In the genomic region with DNA sequence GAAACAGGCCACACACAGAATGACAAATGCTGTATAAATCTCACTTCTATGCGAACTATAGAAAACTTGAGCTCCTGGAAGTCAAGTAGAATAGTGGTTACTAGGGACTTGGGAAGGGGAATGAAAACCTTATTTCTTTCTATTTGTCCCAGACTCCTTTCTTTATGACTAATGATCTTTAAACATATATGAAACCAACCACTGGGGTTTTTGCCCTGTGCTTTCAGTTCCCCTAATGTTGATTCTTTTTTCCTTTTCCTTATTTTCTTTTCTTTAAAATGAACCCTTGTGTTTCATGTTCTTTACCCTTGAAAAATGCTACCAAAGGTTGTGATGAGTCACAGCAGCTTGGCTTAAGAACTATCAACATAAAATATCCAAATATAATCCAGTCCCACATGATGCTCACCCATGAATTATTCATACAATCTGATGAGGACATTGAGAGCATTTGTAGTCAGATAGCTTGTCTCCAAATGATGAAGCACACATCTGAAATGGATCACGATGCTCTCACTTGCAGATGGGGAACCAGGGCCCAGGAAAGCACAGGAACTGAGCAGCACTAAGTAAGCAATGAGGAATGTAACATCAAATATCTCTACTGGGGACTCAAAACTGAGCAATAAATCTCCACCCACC, we compare ENCODE assay signal across 29 mouse cellular contexts.
DNase-seq lines count a peak whose midpoint lies in the region; ATAC-seq and TF ChIP-seq lines count a peak whose summit lies in the region.
"Had no signal": no experiment of that assay in that cellular context is flagged by ENCODE, and none has a peak within 500 bp of the region (broad histone marks: within the 10 kb centered on the region; RNA-seq: fewer than 3 reads in every experiment).

No protein-coding gene starts in this region.

- no peaks in the 10 kb centered on the region for H3K27me3 ChIP-seq in stomach, postnatal 0 days (ENCODE audit: control insufficient read depth, insufficient read depth, low read length)
- H3K27me3 ChIP-seq: forebrain, embryonic 15.5 days; hindbrain, embryonic 15.5 days; kidney, embryonic 15.5 days; limb, embryonic 12.5 days; megakaryocyte, embryonic 14.5 days; midbrain, embryonic 12.5 days; neural tube, embryonic 12.5 days had no signal

- no peak for TF ChIP-seq EP300 in stomach, postnatal 0 days (optimal IDR thresholded peaks at IDR 0.05)

- no peak overlapping the region for H3K4me3 ChIP-seq in left cerebral cortex, adult 2 months
- no peak overlapping the region for H3K4me3 ChIP-seq in stomach, postnatal 0 days (ENCODE audit: low read depth, low read length)
- H3K4me3 ChIP-seq: forebrain, embryonic 15.5 days; hindbrain, embryonic 10.5 days; hindbrain, embryonic 15.5 days; kidney, embryonic 15.5 days; limb, embryonic 12.5 days; megakaryocyte, embryonic 14.5 days; midbrain, embryonic 12.5 days; myocyte; neural tube, embryonic 12.5 days had no signal

- 45% methylated on average over 2 of the region's 2 CpGs for WGBS in stomach, postnatal 0 days

- no peaks in the 10 kb centered on the region for H3K9me3 ChIP-seq in stomach, postnatal 0 days (ENCODE audit: control insufficient read depth, low read length)
- H3K9me3 ChIP-seq: forebrain, embryonic 15.5 days; hindbrain, embryonic 10.5 days; hindbrain, embryonic 15.5 days; kidney, embryonic 15.5 days; limb, embryonic 12.5 days; megakaryocyte, embryonic 14.5 days; midbrain, embryonic 12.5 days; neural tube, embryonic 12.5 days had no signal

- ATAC-seq in stomach, postnatal 0 days (ENCODE audit: low FRiP score, low TSS enrichment), result no peak
- ATAC-seq: forebrain, embryonic 15.5 days had no signal

- no peaks in the 10 kb centered on the region for H3K36me3 ChIP-seq in stomach, postnatal 0 days (ENCODE audit: control insufficient read depth, insufficient read depth, low read length)
- H3K36me3 ChIP-seq: forebrain, embryonic 15.5 days; hindbrain, embryonic 10.5 days; hindbrain, embryonic 15.5 days; kidney, embryonic 15.5 days; limb, embryonic 12.5 days; midbrain, embryonic 12.5 days; neural tube, embryonic 12.5 days had no signal

- no peak overlapping the region for H3K4me2 ChIP-seq in stomach, postnatal 0 days (replicated peaks; ENCODE audit: low read depth)
- H3K4me2 ChIP-seq: forebrain, embryonic 15.5 days; hindbrain, embryonic 15.5 days; kidney, embryonic 15.5 days; limb, embryonic 12.5 days; liver, embryonic 11.5 days; midbrain, embryonic 12.5 days; neural tube, embryonic 12.5 days had no signal

- peak; percentile 26 for DNase-seq in layer of hippocampus, adult 11-12 months (ENCODE audit: low spot score)
- DNase-seq in layer of hippocampus, postnatal 25 days (ENCODE audit: extremely low spot score in 1 of 2, low spot score in 1 of 2), result no peak
- DNase-seq in left cerebral cortex, adult 2 months (ENCODE audit: extremely low spot score in 1 of 2, low spot score in 2 of 2), result no peak
- no peak for DNase-seq in left cerebral cortex, postnatal 4 days
- peak; percentile 80 for DNase-seq in brain, adult 2 months (ENCODE audit: low read depth, low spot score)
- peak; percentile 64 for DNase-seq in telencephalon, adult 2 months (ENCODE audit: low read depth, low spot score)
- no peak for DNase-seq in urinary bladder, postnatal 10 days (ENCODE audit: low spot score)
- DNase-seq in stomach, postnatal 0 days (ENCODE audit: low spot score), result no peak
- DNase-seq: adrenal gland, postnatal 10 days; B cell, adult 2 months; cerebellum, adult 11 months; cerebellum, adult 9-10 months; cerebellum, postnatal 36 days; gastrocnemius, postnatal 14 days; heart, postnatal 14 days; kidney, adult 18-20 months; kidney, postnatal 4 days; lung, postnatal 4 days; thymus, postnatal 14 days had no signal

- H3K4me1 ChIP-seq in stomach, postnatal 0 days (replicated peaks; ENCODE audit: control insufficient read depth, insufficient read depth), result no peaks in the 10 kb centered on the region
- H3K4me1 ChIP-seq: forebrain, embryonic 15.5 days; hindbrain, embryonic 10.5 days; hindbrain, embryonic 15.5 days; kidney, embryonic 15.5 days; limb, embryonic 12.5 days; megakaryocyte, embryonic 14.5 days; midbrain, embryonic 12.5 days had no signal

- intact Hi-C loops in left cerebral cortex, adult 2 months (cut with DNase I), result no loop called here
- intact Hi-C loops in left cerebral cortex, postnatal 4 days (cut with DNase I), result no loop called here

- TF ChIP-seq CTCF in left cerebral cortex, adult 2 months (IDR thresholded peaks at IDR 0.05), result no peak
- TF ChIP-seq CTCF in stomach, postnatal 0 days (IDR thresholded peaks at IDR 0.05; ENCODE audit: low read depth), result no peak

- H3K9ac ChIP-seq in stomach, postnatal 0 days (ENCODE audit: low read length), result no peak overlapping the region
- H3K9ac ChIP-seq: forebrain, embryonic 15.5 days; hindbrain, embryonic 15.5 days; kidney, embryonic 15.5 days; limb, embryonic 12.5 days; midbrain, embryonic 12.5 days; neural tube, embryonic 12.5 days had no signal

- peak overlapping the region; percentile 53 for H3K27ac ChIP-seq in left cerebral cortex, adult 2 months
- no peak overlapping the region for H3K27ac ChIP-seq in stomach, postnatal 0 days (replicated peaks)
- H3K27ac ChIP-seq: forebrain, embryonic 15.5 days; hindbrain, embryonic 10.5 days; hindbrain, embryonic 15.5 days; kidney, embryonic 15.5 days; limb, embryonic 12.5 days; midbrain, embryonic 12.5 days; neural tube, embryonic 12.5 days had no signal

Comparison
In these comparisons a context has a peak if more than half of its experiments do, and no peak if none do; other contexts are left out.
1. DNase-seq: peak in layer of hippocampus, adult 11-12 months (single experiment), brain, adult 2 months (single experiment) and telencephalon, adult 2 months (single experiment); none in layer of hippocampus, postnatal 25 days (0 of 2), left cerebral cortex, adult 2 months (0 of 2), left cerebral cortex, postnatal 4 days (single experiment), urinary bladder, postnatal 10 days (single experiment) and stomach, postnatal 0 days (single experiment).